8 mouse cellular contexts compared by ENCODE assay signal in the genomic region with DNA sequence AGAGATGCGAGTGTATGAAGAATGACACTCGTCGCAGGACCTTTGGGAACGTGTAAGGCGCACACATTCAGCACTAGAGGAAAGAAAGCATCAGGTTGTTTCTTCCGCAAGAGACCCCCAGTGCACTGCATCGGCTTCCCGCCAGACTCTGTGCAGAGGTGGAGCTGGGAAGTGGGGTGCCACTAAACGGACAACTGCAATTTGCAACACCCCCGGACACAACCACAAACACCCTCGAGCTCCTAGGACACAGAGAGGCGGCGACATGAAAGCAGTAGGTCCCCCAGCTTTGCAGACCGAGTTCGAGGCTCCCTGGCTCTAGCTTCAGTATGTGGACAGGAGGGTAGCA. TPM values are rescaled to one million over a fixed set of nuclear protein-coding genes. Genes with fewer than 3 reads are reported as not detected.
A peak's percentile ranks its signal among the peaks of the same experiment; 100 is the strongest.
DNase-seq lines count a peak whose midpoint lies in the region; ATAC-seq and TF ChIP-seq lines count a peak whose summit lies in the region.

No protein-coding gene starts in this region.

- peaks cover 10% of the 10 kb centered on the region; the same call in 1 of the 2 replicates for H3K4me1 ChIP-seq in lung, postnatal 0 days (ENCODE audit: insufficient read depth, low read depth, low read length)
- peaks cover 9% of the 10 kb centered on the region for H3K4me1 ChIP-seq in forebrain, embryonic 13.5 days
- peaks cover 21% of the 10 kb centered on the region for H3K4me1 ChIP-seq in limb, embryonic 15.5 days

- ATAC-seq in lung, postnatal 0 days, result no peak
- ATAC-seq in forebrain, embryonic 13.5 days, result no peak
- ATAC-seq in limb, embryonic 15.5 days (ENCODE audit: insufficient number of reproducible peaks, low FRiP score, low TSS enrichment, low read depth), result 0 out of 2 replicates have a peak, but pooled peaks have one; percentile 7

- H3K9me3 ChIP-seq in lung, postnatal 0 days (ENCODE audit: low read length), result no peaks in the 10 kb centered on the region
- no peaks in the 10 kb centered on the region for H3K9me3 ChIP-seq in forebrain, embryonic 13.5 days (replicated peaks)
- no peaks in the 10 kb centered on the region for H3K9me3 ChIP-seq in limb, embryonic 15.5 days

- H3K9ac ChIP-seq in lung, postnatal 0 days (replicated peaks; ENCODE audit: low read depth), result no peak overlapping the region
- no peak overlapping the region for H3K9ac ChIP-seq in forebrain, embryonic 13.5 days
- H3K9ac ChIP-seq in limb, embryonic 15.5 days, result 0 out of 2 replicates have a peak overlapping the region, but pooled peaks have one; percentile 5

- H3K27me3 ChIP-seq in lung, postnatal 0 days (replicated peaks; ENCODE audit: insufficient read depth, low read length), result no peaks in the 10 kb centered on the region
- peaks cover 50% of the 10 kb centered on the region for H3K27me3 ChIP-seq in forebrain, embryonic 13.5 days
- peaks cover 47% of the 10 kb centered on the region for H3K27me3 ChIP-seq in limb, embryonic 15.5 days
- H3K27me3 ChIP-seq in splenic B cell, adult 2 months (ENCODE audit: control insufficient read depth, insufficient read depth, low read length, poor library complexity, severe bottlenecking), result no peaks in the 10 kb centered on the region

- WGBS in lung, postnatal 0 days, result 8% methylated on average over 15 of the region's 15 CpGs
- 1% methylated on average over 15 of the region's 15 CpGs for WGBS in forebrain, embryonic 13.5 days
- 1% methylated on average over 15 of the region's 15 CpGs for WGBS in limb, embryonic 15.5 days

- no peak for TF ChIP-seq CTCF in lung, postnatal 0 days (IDR thresholded peaks at IDR 0.05)

- peak overlapping the region; percentile 65 for H3K4me2 ChIP-seq in lung, postnatal 0 days (replicated peaks; ENCODE audit: low read depth, low read length)
- peak overlapping the region; percentile 54 for H3K4me2 ChIP-seq in forebrain, embryonic 13.5 days
- H3K4me2 ChIP-seq in limb, embryonic 15.5 days, result peak overlapping the region; percentile 72

- no peak for TF ChIP-seq EP300 in lung, postnatal 0 days (IDR thresholded peaks at IDR 0.05)

- DNase-seq in lung, postnatal 0 days (ENCODE audit: low spot score), result no peak
- DNase-seq in lung, postnatal 25 days (ENCODE audit: low spot score), result no peak
- peak; percentile 22 for DNase-seq in splenic B cell, adult 2 months (ENCODE audit: low read depth, low spot score)
- DNase-seq in urinary bladder, postnatal 25 days (ENCODE audit: low spot score), result no peak
- DNase-seq in ovary, adult 18-20 months (ENCODE audit: low spot score), result no peak
- no peak for DNase-seq in kidney, adult 9 months

- no peak overlapping the region for H3K27ac ChIP-seq in lung, postnatal 0 days (ENCODE audit: low read length)
- no peak overlapping the region for H3K27ac ChIP-seq in forebrain, embryonic 13.5 days
- H3K27ac ChIP-seq in limb, embryonic 15.5 days, result no peak overlapping the region

- H3K4me3 ChIP-seq in lung, postnatal 0 days (ENCODE audit: low read depth, low read length), result peak overlapping the region; percentile 44
- H3K4me3 ChIP-seq in forebrain, embryonic 13.5 days, result peak overlapping the region; percentile 33
- H3K4me3 ChIP-seq in limb, embryonic 15.5 days, result peak overlapping the region; percentile 38

- no peaks in the 10 kb centered on the region for H3K36me3 ChIP-seq in lung, postnatal 0 days (ENCODE audit: insufficient read depth, low read length)
- H3K36me3 ChIP-seq in forebrain, embryonic 13.5 days (ENCODE audit: poor library complexity, severe bottlenecking), result no peaks in the 10 kb centered on the region
- H3K36me3 ChIP-seq in limb, embryonic 15.5 days, result no peaks in the 10 kb centered on the region
- H3K36me3 ChIP-seq in splenic B cell, adult 2 months (ENCODE audit: control insufficient read depth, insufficient read depth, low read length, poor library complexity, severe bottlenecking), result peaks cover 2% of the 10 kb centered on the region; the same call in 1 of the 2 replicates

RNA-seq across cellular contexts. Expression of a gene that starts 0.3 kb away (rescaled TPM):
- 30.7 and 33.1 TPM in 2 replicates for polyA plus RNA-seq in lung, postnatal 0 days (2015; fragmentation: Nextera tagmentation; extraction: Ambion mirVana)
- polyA plus RNA-seq in forebrain, embryonic 13.5 days (2015; fragmentation: Nextera tagmentation; extraction: Ambion mirVana), result 0.40 and 0.47 TPM in 2 replicates
- 2.5 and 2.6 TPM in 2 replicates for polyA plus RNA-seq in limb, embryonic 15.5 days (2015; fragmentation: Nextera tagmentation; extraction: Ambion mirVana)

RNA-seq across cellular contexts. Expression of a gene that starts 38.2 kb away (rescaled TPM):
- 1.9 and 2.1 TPM in 2 replicates for polyA plus RNA-seq in lung, postnatal 0 days (2015; fragmentation: Nextera tagmentation; extraction: Ambion mirVana)
- 0.25 and 0.46 TPM in 2 replicates for polyA plus RNA-seq in forebrain, embryonic 13.5 days (2015; fragmentation: Nextera tagmentation; extraction: Ambion mirVana)
- polyA plus RNA-seq in limb, embryonic 15.5 days (2015; fragmentation: Nextera tagmentation; extraction: Ambion mirVana), result 3.5 and 4.2 TPM in 2 replicates

RNA-seq across cellular contexts. Expression of a gene that starts 58.1 kb away (rescaled TPM):
- polyA plus RNA-seq in lung, postnatal 0 days (2015; fragmentation: Nextera tagmentation; extraction: Ambion mirVana), result 5.4 and 6.1 TPM in 2 replicates
- polyA plus RNA-seq in forebrain, embryonic 13.5 days (2015; fragmentation: Nextera tagmentation; extraction: Ambion mirVana), result 10.3 and 11.8 TPM in 2 replicates
- 12.0 and 13.2 TPM in 2 replicates for polyA plus RNA-seq in limb, embryonic 15.5 days (2015; fragmentation: Nextera tagmentation; extraction: Ambion mirVana)
